Mouse (Mus musculus) intestine, embryonic 16.5 days (tissue): ENCODE data around the gene Sgpp2. TPM values are rescaled to one million over a fixed set of nuclear protein-coding genes. Genes with fewer than 3 reads are reported as not detected.

ENCODE experiments used
- ATAC-seq: fragments of 200-750 bp; cut with Nextera tagmentation; 2 replicates; pipeline ENCODE4 v1.8.0; 2017; ENCODE audit warnings: moderate TSS enrichment, moderate library complexity
- H3K27ac ChIP-seq: fragments of 300-500 bp; sonication (generic); 2 replicates; pipeline ENCODE4 v1.5.1; 2014; ENCODE audit warnings: mild to moderate bottlenecking, low read length
- H3K27me3 ChIP-seq: fragments of 300-500 bp; sonication (generic); replicated peaks from 2 replicates; pipeline ENCODE4 v1.6.1; 2014; ENCODE audit warnings: low read length, control low read depth, mixed read lengths; ENCODE audit not compliant: control insufficient read depth, insufficient read depth
- H3K36me3 ChIP-seq: fragments of 300-500 bp; sonication (generic); 2 replicates; pipeline ENCODE4 v1.6.1; 2014; ENCODE audit warnings: low read length, control low read depth; ENCODE audit not compliant: control insufficient read depth, insufficient read depth
- H3K4me1 ChIP-seq: fragments of 300-500 bp; sonication (generic); 2 replicates; pipeline ENCODE4 v1.6.1; 2014; ENCODE audit warnings: low read length, control low read depth, mixed read lengths; ENCODE audit not compliant: control insufficient read depth, insufficient read depth
- H3K4me2 ChIP-seq: fragments of 300-500 bp; sonication (generic); 2 replicates; pipeline ENCODE4 v1.6.1; 2014; ENCODE audit warnings: low read depth, low read length, control low read depth
- H3K4me3 ChIP-seq: fragments of 300-500 bp; sonication (generic); 2 replicates; pipeline ENCODE4 v1.5.1; 2014; ENCODE audit warnings: mild to moderate bottlenecking, low read length
- H3K9ac ChIP-seq: fragments of 300-500 bp; sonication (generic); 2 replicates; pipeline ENCODE4 v1.6.1; 2014; ENCODE audit warnings: low read depth, low read length
- H3K9me3 ChIP-seq: fragments of 300-500 bp; sonication (generic); 2 replicates; pipeline ENCODE4 v1.6.1; 2016; ENCODE audit warnings: low read length, control low read depth; ENCODE audit not compliant: control insufficient read depth
- WGBS: fragments of 180-500 bp; shearing (Covaris S2); extraction: QIAGEN DNeasy Blood & Tissue Kit; methylation state at CpG from one replicate; pipeline ENCODE4 v1.1.7; 2014; 5-methylcytosine and 5-hydroxymethylcytosine counted together
- polyA plus RNA-seq: library from polyadenylated mRNA; unstranded; fragments of >200 nt; fragmentation: Nextera tagmentation; extraction: Ambion mirVana; gene quantifications from 2 replicates; pipeline ENCODE4 v1.2.1, GENCODE M21; 2015

The Sgpp2 gene
- 46.4 and 48.0 TPM in 2 replicates for polyA plus RNA-seq

DNA sequence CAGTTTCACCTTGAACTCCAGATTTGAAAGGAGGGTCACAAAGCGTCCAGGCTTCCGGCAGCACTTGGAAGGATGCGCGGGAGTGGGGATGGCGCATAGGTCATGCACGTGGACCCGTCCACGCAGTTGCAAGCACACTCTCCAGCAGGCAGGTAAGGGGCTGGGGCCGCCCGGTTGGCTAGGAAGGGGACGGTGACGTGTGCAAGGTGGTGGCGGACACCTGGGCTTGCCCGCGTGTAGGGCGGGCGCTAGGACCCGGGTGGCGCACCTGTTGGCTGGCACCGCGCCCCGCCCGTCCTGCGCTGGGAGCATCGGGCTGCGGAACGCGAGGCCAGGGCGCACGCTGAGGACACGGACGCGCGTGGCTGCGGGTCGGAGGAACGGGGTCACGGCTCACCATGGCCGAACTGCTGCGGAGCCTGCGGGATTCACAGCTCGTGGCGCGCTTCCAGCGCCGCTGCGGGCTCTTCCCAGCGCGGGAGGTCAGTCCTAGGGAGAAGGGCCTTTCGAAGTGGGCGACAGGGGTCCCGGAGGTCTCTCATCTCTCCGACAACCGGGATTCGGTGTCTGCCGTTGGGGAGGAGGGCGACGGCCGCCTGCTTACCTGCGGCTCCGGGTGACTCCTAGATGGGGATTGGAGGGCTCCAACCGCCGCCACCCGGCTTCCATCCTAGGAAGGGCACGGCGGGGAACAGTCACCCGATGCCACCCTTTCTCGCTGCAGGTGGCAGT, at the start of gene Sgpp2:
TSS of gene Sgpp2 (plus strand) at position 325 of the 732 bp plus-strand sequence.
- Histone ChIP-seq H3K36me3 (no peaks in the 10 kb centered on the region), H3K27me3 (peaks cover 7% of the 10 kb centered on the region), H3K27ac (peak within 1 kb of the TSS; percentile 93), H3K4me2 (peak within 1 kb of the TSS; percentile 58), H3K4me3 (peak within 1 kb of the TSS; percentile 64), H3K9me3 (no peaks in the 10 kb centered on the region), H3K4me1 (peaks cover 15% of the 10 kb centered on the region), H3K9ac (peak within 1 kb of the TSS; percentile 81)
- peak; percentile 64 for ATAC-seq
- WGBS, result under 1% methylated on average over 68 of the region's 68 CpGs

DNA sequence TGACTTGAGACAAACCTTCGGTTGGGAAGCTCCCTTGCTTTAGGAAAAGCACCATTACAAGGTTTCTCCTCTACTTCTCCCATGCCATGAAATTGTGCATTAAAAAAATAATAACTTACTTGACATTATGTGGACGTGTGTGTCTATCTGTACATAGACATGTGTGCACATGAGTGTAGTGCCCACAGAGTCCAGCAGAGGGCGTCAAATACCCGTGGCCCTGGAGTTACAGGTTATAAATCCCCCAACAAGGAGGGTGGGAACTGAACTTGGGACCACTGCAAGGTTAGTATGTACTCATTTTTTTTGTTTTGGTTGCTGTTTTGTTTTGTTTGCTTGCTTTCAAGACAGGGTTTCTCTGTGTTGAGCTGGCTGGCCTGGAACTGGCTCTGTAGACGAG, 42.6 kb upstream of the Sgpp2 start:
- Histone ChIP-seq H3K27ac (no peak overlapping the region), H3K36me3 (no peaks in the 10 kb centered on the region), H3K27me3 (no peaks in the 10 kb centered on the region), H3K4me1 (no peaks in the 10 kb centered on the region), H3K4me2 (no peak overlapping the region), H3K4me3 (no peak overlapping the region), H3K9ac (no peak overlapping the region), H3K9me3 (no peaks in the 10 kb centered on the region)
- no peak for ATAC-seq
- WGBS, result 64% methylated on average over 5 of the region's 5 CpGs

DNA sequence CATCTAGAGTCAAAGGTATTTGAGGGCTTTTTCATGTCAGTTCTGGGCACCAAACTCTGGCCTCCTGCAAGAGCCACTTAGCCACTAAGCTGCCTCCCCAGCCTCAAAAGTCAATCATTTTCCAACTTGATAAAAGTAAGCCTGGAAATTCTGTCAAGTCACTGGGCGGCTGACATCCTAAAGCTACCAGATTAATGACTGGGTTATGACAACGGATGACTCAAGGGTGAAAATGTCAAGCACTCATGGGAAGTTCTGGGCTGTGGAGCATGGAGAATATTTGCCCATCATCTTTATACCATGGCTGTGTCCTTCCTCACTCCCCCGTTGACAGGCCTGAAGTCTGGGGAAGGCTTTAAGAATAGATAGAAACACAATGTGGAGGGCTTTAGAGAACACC, 37.2 kb upstream of the Sgpp2 start:
- H3K27ac ChIP-seq, result no peak overlapping the region
- H3K9me3 ChIP-seq, result no peaks in the 10 kb centered on the region
- WGBS, result 63% methylated on average over 3 of the region's 3 CpGs
- H3K36me3 ChIP-seq, result no peaks in the 10 kb centered on the region
- H3K9ac ChIP-seq, result no peak overlapping the region
- ATAC-seq, result no peak
- no peak overlapping the region for H3K4me3 ChIP-seq
- no peaks in the 10 kb centered on the region for H3K27me3 ChIP-seq
- H3K4me2 ChIP-seq, result no peak overlapping the region
- no peaks in the 10 kb centered on the region for H3K4me1 ChIP-seq

DNA sequence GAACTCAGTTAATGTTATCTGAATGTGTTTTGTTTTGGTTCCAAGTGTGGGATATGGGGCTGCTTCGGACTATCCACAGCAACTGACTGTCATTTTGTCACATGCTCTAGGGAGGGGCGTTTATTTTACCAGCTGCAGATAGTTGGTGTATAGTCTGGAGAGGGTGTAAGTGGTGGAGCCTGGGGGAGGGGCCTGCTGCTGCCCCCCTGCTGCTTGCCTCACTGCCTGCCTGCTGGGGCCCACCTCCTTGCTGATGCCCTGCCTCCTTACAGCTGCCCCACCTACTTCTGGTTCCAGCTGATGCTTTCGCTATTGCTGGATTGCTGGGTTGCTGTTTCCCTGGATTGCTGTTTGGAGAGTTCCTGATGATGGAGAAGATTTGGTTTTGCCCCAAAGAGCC, 31.0 kb upstream of the Sgpp2 start:
- H3K9ac ChIP-seq, result no peak overlapping the region
- no peaks in the 10 kb centered on the region for H3K27me3 ChIP-seq
- ATAC-seq, result peak; percentile 55
- WGBS, result 30% methylated on average over 3 of the region's 3 CpGs
- H3K27ac ChIP-seq, result no peak overlapping the region
- no peaks in the 10 kb centered on the region for H3K36me3 ChIP-seq
- H3K4me1 ChIP-seq, result no peaks in the 10 kb centered on the region; the same call in 1 of the 2 replicates
- H3K4me3 ChIP-seq, result no peak overlapping the region
- H3K4me2 ChIP-seq, result no peak overlapping the region
- H3K9me3 ChIP-seq, result no peaks in the 10 kb centered on the region

DNA sequence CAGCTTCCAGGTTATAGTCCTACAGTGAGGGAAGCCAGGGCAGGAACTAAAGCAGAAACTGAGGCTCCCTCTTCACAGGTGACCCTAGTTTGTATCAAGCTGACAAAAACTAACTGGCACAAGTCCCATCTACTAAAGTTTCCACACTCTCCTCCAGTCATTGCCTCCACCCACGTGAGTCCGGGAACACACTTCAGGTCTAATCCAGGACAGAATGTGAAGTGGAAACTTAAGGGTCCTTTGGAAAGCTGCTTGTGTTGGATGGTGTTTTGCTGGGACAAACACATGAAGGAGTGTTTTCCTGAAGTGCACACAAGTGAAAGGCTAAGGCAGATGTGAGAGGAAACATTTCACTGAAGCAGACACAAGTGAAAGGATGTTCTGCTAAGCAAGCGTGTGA, 17.7 kb upstream of the Sgpp2 start:
- no peaks in the 10 kb centered on the region for H3K36me3 ChIP-seq
- H3K27me3 ChIP-seq, result no peaks in the 10 kb centered on the region
- H3K9me3 ChIP-seq, result no peaks in the 10 kb centered on the region
- H3K4me2 ChIP-seq, result no peak overlapping the region
- H3K4me3 ChIP-seq, result no peak overlapping the region
- WGBS, result 90% methylated on average over 3 of the region's 3 CpGs
- H3K9ac ChIP-seq, result no peak overlapping the region
- H3K4me1 ChIP-seq, result no peaks in the 10 kb centered on the region
- no peak for ATAC-seq
- no peak overlapping the region for H3K27ac ChIP-seq

DNA sequence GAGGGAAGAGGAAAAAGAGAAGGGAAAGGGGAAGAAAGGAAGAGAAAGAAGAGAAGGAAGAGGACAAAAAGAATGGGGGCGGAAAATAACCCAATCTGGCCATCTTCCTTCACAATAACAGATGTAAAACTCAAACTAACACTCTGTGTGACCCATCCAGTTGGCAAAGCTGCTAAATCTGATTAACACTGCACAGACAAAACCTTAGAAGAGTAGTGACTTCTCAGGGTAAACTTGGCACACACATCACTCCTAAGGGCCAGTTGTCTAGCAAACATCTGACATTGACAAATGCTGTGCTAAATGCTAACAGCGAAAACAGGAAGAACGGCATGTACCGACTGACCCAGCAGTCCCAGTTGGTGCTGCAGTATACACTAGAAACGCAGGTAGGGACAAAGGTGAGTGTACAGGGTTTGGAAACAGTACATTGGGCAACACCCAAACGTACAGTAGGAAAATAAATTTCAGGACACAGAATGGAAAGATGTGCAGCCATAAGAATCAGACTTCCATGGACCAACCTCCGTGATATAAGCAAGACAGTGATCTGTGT, 10.4 kb upstream of the Sgpp2 start:
- 72% methylated on average over 7 of the region's 7 CpGs for WGBS

DNA sequence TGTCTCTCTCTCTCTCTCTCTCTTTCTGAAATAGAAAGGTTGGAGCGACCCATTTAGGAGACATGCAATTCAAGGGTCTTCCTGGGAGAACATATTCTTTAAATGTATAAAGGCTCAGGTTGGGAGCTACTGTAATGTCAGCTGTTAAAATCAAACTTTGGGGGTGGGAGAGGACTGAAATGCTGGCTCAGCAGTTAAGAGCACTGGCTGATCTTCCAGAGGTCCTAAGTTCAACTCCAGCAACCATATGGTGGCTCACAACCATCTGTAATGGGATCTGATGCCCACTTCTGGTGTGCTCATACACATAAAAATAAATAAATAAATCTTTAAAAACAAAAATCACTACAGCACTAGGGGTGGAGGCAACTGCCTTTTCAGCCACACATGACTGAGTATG, 1.5 kb upstream of the Sgpp2 start:
- Histone ChIP-seq H3K36me3 (no peaks in the 10 kb centered on the region), H3K9me3 (no peaks in the 10 kb centered on the region), H3K27ac (peak overlapping the region; percentile 93), H3K9ac (no peak overlapping the region), H3K4me2 (peak overlapping the region; percentile 58; the same call in 1 of the 2 replicates), H3K4me3 (peak overlapping the region; percentile 64; the same call in 1 of the 2 replicates), H3K27me3 (peaks cover 7% of the 10 kb centered on the region), H3K4me1 (peaks cover 9% of the 10 kb centered on the region)
- no peak for ATAC-seq
- WGBS, result 91% methylated on average over 1 of the region's 1 CpGs

More for the DNA sequence above, 10.4 kb upstream of the Sgpp2 start:
- H3K9ac ChIP-seq, result no peak overlapping the region
- H3K27me3 ChIP-seq, result no peaks in the 10 kb centered on the region
- no peaks in the 10 kb centered on the region for H3K36me3 ChIP-seq
- no peak overlapping the region for H3K27ac ChIP-seq
- H3K4me3 ChIP-seq, result no peak overlapping the region
- H3K4me1 ChIP-seq, result no peaks in the 10 kb centered on the region
- no peaks in the 10 kb centered on the region for H3K9me3 ChIP-seq
- ATAC-seq, result no peak
- H3K4me2 ChIP-seq, result no peak overlapping the region

DNA sequence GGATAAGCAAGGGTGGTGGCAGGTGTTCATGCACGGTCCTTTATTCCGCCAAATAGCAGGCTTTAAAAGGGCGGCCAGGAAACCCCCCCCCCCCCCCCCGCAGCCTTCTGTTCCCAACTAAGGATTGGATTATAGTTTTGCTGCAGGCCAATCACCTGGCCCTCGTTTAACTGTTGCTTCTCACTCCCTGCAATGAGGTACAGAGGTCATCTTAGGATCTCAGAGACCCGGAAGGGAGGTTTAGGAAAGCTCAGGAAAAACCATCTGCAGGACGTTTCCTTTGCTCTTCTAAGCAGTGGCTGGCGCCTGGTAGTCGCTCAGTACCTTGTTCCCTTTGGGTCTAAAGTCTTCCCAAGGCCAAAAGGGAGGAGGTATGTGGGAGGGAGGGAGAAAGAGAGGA, 865 bp upstream of the Sgpp2 start:
- H3K4me2 ChIP-seq, result peak overlapping the region; percentile 58
- H3K4me1 ChIP-seq, result peaks cover 9% of the 10 kb centered on the region
- H3K27ac ChIP-seq, result peak overlapping the region; percentile 93
- no peaks in the 10 kb centered on the region for H3K9me3 ChIP-seq
- peak overlapping the region; percentile 64 for H3K4me3 ChIP-seq
- H3K9ac ChIP-seq, result peak overlapping the region; percentile 81; the same call in 1 of the 2 replicates
- WGBS, result 8% methylated on average over 9 of the region's 9 CpGs
- peaks cover 7% of the 10 kb centered on the region for H3K27me3 ChIP-seq
- no peaks in the 10 kb centered on the region for H3K36me3 ChIP-seq
- peak; percentile 50 for ATAC-seq

DNA sequence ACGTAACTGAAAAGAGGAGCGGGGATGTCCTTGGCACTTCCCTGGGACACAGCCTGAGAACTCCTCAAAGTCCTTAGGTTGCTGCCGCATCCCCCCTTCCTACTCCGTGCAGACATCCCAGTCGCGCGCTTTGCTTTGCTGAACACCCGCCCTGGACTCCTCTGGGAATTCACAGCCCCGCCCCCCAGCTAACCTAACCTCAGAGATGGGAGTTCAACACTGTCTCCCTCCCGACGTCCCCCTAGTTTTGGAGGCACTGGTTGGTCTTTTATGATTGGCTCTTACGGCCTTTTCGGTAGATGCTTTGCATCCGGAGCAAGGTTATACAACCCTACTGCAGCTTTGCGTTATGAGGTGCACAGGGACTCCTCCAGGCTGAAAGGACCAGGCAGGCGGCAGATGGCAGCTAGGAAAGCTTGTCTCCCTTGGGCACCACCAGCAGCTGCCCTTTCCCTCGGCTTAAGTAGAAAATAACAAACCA, 756 bp downstream of the Sgpp2 start:
- H3K4me1 ChIP-seq, result peaks cover 15% of the 10 kb centered on the region
- WGBS, result under 1% methylated on average over 17 of the region's 17 CpGs
- H3K9ac ChIP-seq, result peak overlapping the region; percentile 81
- H3K27ac ChIP-seq, result peak overlapping the region; percentile 93
- peaks cover 7% of the 10 kb centered on the region for H3K27me3 ChIP-seq
- peak overlapping the region; percentile 58 for H3K4me2 ChIP-seq
- no peaks in the 10 kb centered on the region for H3K36me3 ChIP-seq
- ATAC-seq, result peak; percentile 14; the same call in 1 of the 2 replicates
- no peaks in the 10 kb centered on the region for H3K9me3 ChIP-seq
- peak overlapping the region; percentile 64 for H3K4me3 ChIP-seq
